Mouse (Mus musculus) neural tube, embryonic 10.5 days (tissue): ENCODE results near the gene Vps13c.
A peak's percentile ranks its signal among the peaks of the same experiment; 100 is the strongest.

Experiments
- DNase-seq: peaks from one replicate; pipeline ENCODE4 v3.0.0-alpha.2; 2017; ENCODE audit warnings: low spot score; ENCODE audit errors: extremely low spot score

Gene Vps13c

GRCm38 (mm10) chr9:67877081-67877718, 37.0 kb downstream of the Vps13c start:
- no peak for DNase-seq

DNA sequence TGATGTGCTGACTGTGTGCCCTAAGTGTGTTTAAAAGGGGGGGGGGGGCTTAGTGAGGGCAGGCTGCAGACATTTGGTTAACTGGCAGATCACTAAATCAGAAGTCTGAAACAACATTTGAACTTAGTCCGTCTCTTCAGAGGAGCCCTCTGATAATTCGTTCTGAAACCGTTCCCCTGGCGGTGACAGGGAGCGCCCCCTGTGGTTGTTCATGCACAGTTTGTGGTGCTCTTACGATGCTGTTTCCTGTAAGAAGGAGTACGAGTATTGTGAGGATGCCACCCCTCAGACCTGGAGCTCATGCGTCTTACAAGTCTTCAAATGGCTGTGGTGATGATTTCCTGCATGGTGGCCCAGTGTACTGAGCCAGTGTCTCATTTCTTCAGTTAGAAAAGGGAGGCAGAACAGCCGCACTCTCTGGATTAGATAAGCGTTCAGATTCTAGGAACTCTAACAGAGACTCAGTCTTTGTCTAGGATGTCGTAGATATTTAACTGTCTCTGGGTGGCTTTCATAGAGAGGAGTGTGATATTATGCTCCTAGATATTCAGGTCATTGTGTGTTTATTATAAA, 38.1 kb downstream of the Vps13c start:
- DNase-seq = no peak

DNA sequence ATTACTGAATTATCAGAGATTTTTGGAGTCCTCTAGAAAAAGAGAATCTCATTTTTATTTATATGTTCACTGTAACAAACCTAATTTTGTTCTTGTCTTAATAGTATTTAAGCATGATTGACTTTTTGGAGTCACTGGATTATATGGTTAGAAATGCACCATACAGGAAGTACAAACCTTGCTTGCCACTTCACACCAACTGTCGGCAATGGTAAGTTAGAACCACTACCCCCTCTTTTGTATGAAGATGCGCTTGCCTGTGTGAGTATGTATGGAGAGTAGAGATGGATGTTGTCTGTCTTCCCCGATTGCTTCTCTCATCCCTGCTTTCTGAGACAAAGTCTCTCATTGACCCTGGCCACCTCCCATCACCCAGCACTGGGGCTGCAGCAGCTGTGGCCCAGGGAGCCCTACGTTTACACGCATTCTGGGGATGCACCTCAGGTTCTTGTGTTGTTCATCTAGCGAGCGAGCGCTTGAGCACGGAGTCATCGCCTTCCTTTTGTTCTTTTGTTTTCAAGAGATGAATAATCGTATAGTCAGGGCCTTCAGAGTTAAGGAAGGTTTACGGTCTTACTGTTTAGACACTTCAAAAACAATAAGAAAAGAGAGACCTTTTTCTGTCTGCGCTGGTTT, 43.3 kb downstream of the Vps13c start:
- DNase-seq = no peak

GRCm38 (mm10) chr9:67884095-67884494, 43.9 kb downstream of the Vps13c start:
- DNase-seq = no peak

- DNase-seq = no peak
Observed at GRCm38 (mm10) chr9:67886981-67887720, 47.0 kb downstream of the Vps13c start.

- no peak for DNase-seq
Observed at GRCm38 (mm10) chr9:67893474-67893873, 53.3 kb downstream of the Vps13c start.

GRCm38 (mm10) chr9:67896646-67897295, 56.6 kb downstream of the Vps13c start:
- no peak for DNase-seq

DNA sequence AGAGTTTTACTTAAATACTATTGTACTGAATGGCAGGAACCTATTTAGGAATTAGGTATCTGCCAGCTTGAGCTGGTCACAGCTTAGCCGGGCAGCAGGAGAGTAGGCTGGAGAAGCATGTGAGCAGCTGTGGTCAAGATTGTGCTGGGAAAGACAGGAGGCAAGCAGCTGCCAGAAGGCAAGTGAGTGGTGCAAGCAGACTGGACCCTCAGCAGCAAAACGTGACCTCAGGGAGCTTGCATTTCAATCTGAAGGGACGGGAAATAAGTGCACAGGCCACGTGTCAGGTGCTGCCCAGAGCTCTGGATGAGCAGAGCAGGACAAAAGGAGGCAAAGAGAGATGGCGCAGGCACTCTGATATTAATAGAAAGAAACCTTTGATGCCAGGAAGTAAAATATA, 60.2 kb downstream of the Vps13c start:
- no peak for DNase-seq

DNA sequence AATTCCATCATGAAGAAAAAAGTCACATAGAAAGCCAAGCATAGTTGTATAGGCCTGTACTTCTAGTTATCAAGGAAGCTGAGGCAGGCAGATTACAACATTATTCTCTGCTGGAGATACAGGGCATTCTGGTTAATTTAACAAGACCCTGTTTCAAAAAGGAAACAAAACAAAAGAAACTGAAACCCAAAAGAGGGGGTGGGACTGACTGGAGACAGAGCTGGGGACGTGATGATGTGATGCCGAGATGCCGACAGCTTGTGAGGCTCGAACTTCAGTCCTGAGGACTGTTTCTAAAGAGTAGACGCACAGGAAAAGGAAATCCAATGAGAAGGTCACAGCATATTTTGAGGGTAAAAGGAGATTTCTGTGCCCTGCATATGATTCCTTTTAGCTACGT, 64.2 kb downstream of the Vps13c start:
- DNase-seq = no peak

DNA sequence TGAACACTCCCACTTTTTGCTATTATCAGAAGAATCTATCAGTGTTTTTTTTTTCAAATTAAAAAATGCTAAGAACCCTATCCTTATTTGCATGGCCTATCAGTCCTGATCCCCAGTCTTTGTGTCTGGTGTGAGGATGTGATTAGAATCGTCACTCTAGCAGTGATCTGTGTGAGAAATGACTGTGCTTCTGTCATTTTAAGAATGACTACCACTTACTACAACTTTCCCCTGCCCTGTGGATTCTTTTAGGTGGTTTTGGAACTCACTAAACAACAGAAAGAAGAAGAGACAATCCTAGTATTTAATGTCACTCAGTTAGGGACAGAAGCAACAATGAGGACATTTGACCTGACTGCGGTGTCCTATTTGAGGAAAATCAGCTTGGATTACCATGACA, 65.3 kb downstream of the Vps13c start:
- DNase-seq = no peak

GRCm38 (mm10) chr9:67914681-67915080, 74.5 kb downstream of the Vps13c start:
- no peak for DNase-seq

DNA sequence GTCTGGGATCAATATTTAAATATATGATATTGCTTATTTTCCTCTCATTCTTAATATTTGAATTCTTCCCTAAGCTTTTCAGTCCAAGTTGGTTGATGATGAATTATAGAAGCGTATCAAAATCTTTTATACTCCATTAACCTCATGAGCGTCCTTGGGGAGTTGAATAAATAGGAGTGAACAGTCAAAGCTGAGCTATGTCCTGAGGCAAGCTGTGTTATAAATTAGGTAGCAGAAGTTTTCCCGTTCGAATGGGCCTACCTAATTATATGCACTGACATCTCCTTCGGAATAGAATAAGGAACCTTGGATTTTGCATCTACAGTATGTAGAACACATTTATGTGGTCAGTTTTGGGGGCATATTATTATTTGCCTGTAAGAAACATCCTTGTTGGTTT, 82.2 kb downstream of the Vps13c start:
- no peak for DNase-seq

DNA sequence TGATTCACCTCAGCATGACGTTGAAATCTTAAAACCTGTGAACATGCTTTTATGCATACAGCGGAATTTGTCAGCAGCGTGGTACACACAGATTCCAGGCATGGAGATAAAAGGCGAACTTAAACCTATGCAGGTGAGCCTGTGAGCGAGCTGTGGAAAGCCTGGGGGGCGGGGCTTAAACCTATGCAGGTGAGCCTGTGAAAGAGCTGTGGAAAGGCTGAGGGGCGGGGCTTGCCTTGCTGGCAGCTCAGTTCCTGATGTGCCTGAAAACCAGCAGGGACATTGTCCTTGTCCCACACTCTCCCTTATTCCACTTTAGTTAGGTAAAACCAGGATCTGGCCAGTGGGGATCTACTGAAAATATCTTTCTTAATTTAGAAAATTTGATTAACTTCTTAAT, 90.4 kb downstream of the Vps13c start:
- DNase-seq = no peak

DNA sequence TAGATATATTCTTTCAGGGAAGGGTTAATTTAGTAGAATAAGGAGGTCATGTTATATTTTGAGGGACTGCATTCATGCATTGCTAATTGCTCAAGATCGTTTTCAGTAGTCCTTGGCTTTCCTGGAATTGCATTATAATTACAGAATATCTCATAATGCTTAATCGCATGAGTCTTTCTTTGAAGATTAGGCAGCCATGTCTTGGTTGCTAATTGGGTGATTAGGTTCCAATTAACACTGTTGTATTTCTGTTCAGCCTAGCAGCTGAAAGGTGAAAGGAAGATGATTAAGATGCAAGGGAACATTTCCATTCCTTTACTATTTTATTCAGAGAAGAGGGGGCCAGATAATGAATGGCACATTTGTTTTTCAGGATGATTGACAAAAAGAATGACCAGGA, 97.1 kb downstream of the Vps13c start:
- no peak for DNase-seq

GRCm38 (mm10) chr9:67955466-67956010, 115.3 kb downstream of the Vps13c start:
- no peak for DNase-seq

DNA sequence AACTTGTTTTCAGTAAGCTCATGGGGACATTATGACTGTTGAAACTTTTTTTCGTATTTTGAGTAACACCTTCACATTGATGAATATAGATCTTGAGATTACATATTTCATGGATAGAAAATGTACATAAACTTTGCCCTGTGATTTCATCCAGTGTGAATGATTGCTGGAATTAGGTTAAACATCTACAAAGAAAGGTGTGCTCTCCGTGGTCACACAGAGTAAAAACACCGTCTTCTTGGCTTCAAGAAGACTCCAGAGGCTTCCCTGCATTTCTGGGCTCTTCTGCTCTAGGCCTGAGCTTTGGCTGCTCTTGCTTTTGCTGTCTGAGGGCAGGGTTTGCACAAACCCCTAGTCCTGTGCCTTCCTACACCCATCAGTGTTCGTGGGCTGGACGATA, 121.8 kb downstream of the Vps13c start:
- no peak for DNase-seq

- peak; percentile 24 for DNase-seq
Observed at GRCm38 (mm10) chr9:67965889-67966288, 125.7 kb downstream of the Vps13c start.

GRCm38 (mm10) chr9:67967011-67967410, 126.8 kb downstream of the Vps13c start:
- DNase-seq = no peak

DNA sequence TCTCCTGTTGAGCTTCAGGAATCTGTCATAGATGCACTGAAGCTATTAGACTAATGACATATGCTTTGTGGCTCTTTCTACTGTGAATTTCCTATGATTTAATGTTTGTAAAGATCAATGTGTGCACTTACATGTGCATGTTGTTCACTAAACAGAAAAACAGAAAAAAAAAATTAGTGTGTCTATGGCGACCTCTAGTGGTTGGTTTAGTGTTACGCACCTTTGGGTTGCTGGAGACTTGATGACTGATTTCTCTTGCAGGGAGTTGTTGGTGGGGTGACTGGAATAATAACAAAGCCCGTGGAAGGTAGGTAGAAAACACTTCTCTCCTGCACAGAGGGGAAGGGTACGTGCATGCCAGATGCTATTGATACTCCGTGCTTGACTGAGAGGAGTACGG, 133.3 kb downstream of the Vps13c start:
- DNase-seq = peak; percentile 18

GRCm38 (mm10) chr9:67975491-67975890, 135.3 kb downstream of the Vps13c start:
- no peak for DNase-seq

DNA sequence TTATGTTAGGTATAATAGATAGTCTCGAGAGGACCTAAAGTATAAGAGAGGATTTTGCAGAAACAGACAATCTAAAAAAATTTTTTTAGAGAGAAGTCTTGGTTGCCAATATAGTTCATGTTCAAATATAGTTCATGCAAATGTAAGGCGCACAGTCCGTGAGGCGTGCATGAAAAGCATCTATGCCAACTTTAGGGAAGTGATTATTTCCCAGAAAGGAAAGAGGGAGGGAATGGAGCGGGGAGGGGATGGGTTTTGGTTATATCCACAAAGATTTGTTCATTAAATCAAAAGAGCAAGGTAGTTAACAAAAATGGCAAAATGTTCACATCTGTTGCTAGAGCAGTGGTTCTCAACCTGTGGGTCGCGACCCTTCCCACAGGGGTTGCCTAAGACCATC, 166.4 kb downstream of the Vps13c start:
- DNase-seq = no peak

GRCm38 (mm10) chr9:68014991-68015396, 174.8 kb downstream of the Vps13c start:
- DNase-seq = peak; percentile 88
